Mouse (Mus musculus) layer of hippocampus, adult 11-12 months (tissue): ENCODE results near the gene Hs3st6.

ENCODE experiments used
- DNase-seq: peaks from one replicate; pipeline ENCODE4 v3.0.0; 2022; ENCODE audit warnings: low spot score

Hs3st6 gene

DNA sequence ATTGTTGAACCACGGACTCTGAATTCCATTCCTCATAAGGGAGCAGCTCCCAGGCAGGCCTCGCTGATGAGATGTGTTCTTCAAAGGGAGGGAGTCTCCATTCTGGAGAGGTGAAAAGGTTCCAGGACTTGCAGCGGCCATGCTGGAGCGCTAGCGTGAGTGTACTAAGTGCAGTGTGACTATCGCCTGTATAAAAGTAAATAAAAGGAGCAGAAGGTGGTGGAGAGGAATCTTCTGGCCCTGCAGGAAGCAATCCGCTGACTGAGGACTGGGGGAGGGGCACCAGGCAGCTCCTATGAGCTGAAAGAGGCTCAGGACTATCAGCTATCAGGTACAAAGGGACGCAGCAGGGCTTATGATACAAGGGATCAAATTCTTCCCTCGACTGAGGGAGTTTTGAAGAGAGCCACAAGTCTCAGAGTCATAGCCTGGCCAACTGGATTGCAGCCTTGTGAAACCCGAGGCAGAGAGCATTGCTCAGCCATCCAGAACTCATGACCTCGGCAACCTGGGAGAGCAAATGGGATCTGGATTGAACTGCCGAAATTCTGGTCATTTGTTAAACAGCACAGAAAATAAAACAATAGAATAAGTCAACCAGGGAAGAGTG, 13.6 kb downstream of the Hs3st6 start:
- no peak for DNase-seq

DNA sequence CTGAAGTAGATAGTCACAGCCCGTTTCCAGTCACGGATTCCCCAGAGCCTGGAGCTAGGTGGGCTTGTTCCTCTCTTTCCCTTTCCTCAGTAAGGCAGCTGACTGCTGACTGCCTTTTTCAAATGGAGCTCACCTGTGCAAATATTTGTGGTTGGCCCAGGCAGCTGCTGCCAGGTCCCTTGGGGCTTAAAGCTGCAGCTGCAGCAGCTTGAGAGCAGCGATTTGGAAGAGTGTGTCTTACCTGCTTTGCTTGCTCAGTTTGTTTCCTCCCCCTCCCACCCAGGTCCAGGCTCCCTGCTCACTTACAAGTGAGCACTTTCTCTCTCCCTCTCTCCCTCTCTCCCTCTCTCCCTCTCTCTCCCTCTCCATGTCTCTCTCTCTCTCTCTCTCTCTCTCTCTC, 16.4 kb downstream of the Hs3st6 start:
- no peak for DNase-seq

DNA sequence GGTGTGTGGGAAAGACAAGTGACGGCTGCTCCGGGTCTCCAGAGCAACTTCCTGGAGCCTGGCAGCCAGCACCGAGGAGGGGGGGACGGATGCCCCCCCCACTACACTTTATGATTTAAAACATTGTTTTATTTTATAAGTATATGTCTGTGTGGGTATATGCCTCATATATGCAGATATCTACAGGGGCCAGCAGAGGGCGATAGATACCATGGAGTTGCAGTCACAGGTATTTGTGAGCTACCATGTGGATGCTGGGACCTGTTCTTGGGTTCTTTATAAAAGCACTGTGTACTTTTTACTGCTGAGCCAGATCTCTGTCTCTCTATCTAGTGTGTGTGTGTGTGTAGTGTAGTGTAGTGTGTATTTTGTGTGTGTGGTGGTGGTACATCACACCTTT, 20.5 kb downstream of the Hs3st6 start:
- DNase-seq: no peak

DNA sequence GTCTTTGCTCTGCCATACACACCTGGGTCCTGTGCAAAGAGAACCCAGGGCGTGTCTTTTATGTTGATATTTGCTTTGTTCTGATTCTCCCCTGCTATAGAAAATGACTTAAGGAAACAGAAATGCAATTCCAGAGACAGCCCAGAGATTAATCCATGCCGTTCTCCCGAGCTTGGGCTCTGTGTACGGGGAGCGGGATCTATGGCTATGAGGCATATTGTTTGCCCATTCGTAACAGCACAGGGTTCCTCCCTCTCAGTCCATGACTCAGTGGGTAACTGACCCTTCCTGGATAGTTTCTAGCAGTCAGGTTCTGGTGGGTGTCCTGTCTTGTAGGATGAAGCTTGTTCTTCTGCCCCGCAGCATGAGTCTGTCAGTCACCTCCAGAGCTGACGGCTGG, 22.4 kb downstream of the Hs3st6 start:
- DNase-seq: no peak

DNA sequence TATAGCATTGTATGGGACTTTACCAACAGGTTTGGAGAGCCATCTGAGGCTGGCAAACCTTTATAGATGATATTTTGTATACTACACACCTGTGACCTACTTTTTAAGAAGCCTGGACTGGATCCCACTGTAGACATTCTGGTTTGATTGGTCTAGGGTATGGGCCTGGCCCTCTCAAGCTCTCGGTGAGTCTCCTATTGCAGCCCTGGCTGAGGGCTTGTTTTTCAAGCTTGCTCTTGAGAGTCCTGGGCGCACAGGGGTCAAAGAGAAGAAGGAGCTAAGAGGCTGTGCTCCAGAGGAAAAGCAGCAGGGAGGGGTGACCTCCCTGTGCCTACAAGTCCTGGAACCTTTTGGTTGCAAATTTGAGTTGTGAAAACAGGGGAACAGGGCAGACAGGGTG, 24.3 kb downstream of the Hs3st6 start:
- no peak for DNase-seq

DNA sequence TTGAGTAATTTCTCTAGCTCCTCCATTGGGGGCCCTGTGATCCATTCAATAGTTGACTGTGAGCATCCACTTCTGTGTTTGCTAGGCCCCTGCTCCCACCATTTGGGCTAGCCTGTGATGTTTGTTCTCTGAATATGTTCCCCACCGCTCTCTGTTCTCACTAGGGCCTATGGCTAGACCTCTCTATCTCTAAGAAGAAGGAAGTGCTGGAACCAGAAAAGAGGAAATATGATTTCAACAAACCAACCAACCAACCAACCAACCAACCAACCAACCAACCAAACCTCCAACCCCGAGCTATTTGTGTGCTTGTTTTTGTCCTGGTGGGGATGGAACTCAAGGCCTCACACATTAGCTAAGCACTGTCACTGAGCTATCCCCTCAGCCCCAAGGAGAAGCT, 28.0 kb downstream of the Hs3st6 start:
- DNase-seq: no peak

DNA sequence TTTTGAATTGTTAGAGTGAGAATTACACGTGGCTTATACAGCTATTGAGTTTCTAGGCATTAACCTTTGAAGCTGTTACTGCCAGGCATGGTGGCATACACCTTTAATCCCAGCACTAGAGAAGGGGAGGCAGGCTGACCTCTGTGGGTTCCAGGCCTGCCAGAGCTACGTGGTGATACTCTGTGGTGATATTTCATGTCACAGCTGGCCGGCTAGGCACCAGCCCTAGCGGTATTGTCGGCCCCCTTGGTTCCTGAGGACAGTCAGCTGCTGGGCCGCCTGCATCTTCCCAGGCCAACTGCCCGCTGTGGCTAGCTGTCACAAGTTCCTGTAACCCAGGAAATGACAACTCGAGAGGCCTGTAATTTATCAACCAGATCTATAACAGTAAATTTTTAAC, 39.4 kb downstream of the Hs3st6 start:
- DNase-seq: no peak

DNA sequence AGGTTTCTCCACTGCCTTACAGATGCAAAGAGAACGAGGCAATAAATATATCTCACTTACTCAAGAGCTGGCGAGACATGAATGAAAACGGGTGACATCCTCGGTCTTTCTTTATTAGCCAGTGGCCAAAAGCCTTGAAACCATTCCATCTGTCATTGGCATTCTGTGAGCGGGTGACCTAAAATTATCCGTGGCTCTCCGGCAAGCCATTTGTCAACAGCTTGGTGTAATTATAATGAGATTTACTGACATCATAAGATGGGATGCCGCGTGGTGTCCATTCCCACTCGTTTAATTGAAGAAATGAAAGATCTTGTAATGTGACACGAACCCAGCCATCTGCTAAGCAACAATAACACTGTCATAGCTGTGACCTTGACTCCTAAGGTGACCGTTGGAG, 42.0 kb downstream of the Hs3st6 start:
- no peak for DNase-seq

DNA sequence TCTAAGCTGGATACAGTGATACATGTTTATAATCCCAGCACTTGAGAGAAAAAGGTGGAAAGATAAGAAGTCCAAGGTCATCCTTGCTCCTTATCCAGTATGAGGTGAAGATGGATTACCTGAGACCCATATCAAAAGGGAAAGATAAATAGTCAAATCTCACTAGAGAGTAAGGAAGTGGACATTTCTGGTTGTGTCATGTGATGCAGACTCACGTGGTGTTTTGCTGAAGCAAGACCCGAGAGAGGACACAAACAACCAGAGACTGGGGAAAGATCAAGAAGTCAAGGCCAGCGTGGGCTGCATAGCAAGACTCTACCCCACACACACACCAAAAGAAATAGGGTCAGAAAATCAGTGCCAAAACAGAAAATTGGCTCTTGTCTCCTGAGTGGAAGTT, 44.2 kb downstream of the Hs3st6 start:
- DNase-seq: no peak

DNA sequence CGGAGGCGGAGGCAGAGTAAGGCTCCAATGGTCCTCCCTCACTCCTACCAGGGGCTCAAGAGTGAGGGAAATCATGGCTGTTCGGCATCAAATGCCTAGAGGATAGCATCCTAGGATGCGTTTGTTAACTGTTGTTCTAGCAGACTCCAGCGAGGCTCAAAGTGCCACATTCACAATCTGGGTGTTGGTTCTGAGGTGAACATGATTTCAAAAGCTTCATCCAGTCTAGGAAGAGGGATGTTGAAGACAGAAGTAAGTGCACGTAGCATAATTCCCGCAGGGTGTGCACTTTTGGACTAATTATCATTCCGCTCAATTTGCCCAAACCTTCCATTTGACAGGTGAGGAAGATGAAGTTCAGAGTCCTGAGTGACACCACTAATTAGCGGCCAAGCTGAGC, 45.4 kb downstream of the Hs3st6 start:
- DNase-seq: no peak

DNA sequence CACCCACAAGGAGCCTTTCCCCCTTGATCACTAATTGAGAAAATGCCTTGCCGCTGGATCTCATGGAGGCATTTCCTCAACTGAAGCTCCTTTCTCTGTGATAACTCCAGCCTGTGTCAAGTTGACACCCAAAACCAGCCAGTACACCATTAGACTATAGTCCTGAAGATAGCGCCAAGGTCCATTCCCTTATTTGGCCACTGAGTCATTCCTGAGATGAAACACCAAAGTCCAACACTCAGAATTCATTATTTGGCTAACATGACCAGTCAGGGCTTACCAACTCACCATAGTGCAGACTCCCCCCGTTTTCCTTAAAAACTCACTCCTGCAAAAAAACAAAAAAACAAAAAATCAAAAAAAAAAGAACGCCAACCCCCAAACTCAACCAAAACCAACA, 46.7 kb downstream of the Hs3st6 start:
- DNase-seq: no peak

DNA sequence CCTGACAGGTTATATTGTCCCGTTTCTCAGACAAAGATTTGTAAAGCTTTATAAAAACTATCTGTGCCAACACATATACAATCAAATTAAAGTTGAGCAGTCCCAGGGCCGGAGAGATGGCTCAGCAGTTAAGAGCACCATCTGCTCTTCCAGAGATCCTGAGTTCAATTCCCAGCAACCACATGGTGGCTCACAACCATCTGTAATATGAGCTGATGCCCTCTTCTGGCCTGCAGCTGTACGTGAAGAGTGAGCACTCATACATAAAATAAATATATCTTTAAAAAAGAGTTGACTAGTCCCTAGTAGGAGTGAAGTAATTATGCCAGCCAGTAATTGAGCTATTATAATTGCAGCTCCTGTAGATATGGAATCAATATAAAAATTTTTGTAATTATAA, 47.7 kb downstream of the Hs3st6 start:
- no peak for DNase-seq

DNA sequence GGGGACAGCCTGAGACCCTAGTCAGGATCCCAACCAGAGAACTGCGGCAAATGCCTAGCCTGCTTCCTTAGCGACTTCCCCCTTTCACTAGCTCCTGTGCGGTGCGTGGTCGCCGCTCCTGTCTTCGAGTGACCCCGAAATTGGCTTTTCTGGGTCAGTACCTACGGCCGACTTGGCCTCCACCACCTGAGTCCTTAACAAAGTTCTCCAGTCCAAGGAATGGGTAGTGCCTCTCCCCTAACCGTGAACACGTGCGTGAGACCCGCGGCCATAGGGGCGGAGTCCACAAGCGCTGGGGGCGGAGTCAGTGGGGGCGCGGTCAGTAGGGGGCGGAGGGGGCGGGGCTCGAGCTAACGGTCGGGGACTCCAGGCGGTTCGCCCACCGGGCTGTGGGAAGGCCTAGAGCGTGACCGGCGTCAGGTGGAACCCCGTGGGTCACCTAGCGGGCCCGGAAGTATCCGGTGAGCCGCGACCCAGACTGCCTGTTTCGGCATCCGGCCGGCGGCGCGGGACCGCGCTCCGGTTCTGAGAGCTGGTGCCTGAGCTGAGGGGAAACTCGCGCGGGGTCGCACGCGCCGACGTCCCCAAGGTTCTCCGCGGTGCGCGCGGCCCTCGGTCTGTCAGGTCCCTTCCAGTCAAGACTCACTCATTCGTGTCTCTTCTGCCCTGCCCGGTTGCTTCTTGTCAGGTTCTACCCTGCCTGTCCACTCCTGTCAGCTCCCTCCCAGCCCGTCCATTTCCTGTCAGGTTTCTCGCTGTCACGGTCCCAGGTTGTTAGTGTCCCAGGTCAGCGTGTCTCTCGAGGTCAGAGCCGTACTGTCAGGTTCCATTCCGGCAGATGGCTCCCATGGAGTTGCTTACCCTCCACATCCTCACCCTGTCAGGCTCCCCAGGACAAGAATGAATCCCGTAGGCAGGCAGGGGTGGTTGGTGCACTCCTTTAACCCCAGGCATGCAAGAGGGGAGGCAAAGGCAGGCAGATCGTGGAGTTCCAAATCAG, 51.5 kb downstream of the Hs3st6 start, which contains the start of gene Meiob:
Gene Meiob, plus strand, starts transcription at position 338 of the 1,000 bp plus-strand sequence.
- peak; percentile 14 for DNase-seq
